Mouse (Mus musculus) stomach, embryonic 14.5 days (tissue): ENCODE measurements around the gene Fkbp11. TPM values are rescaled to one million over a fixed set of nuclear protein-coding genes. Genes with fewer than 3 reads are reported as not detected.

Experiments used
- ATAC-seq: fragments of 200-750 bp; cut with Nextera tagmentation; 2 replicates; pipeline ENCODE4 v1.8.0; 2017; ENCODE audit warnings: low read depth, moderate TSS enrichment; ENCODE audit not compliant: insufficient number of reproducible peaks, insufficient read depth, low FRiP score
- H3K27ac ChIP-seq: fragments of 300-500 bp; sonication (generic); 2 replicates; pipeline ENCODE4 v1.5.1; 2014; ENCODE audit warnings: mild to moderate bottlenecking, low read length, moderate library complexity, mixed read lengths
- H3K27me3 ChIP-seq: fragments of 300-500 bp; sonication (generic); 2 replicates; pipeline ENCODE4 v1.6.1; 2014; ENCODE audit warnings: low read length, control low read depth, mixed read lengths; ENCODE audit not compliant: control insufficient read depth, insufficient read depth
- H3K36me3 ChIP-seq: fragments of 300-500 bp; sonication (generic); 2 replicates; pipeline ENCODE4 v1.6.1; 2014; ENCODE audit warnings: mild to moderate bottlenecking, control low read depth, low read length, moderate library complexity, mixed read lengths; ENCODE audit not compliant: control insufficient read depth, insufficient read depth
- H3K4me1 ChIP-seq: fragments of 300-500 bp; sonication (generic); 2 replicates; pipeline ENCODE4 v1.6.1; 2014; ENCODE audit warnings: low read length, control low read depth, mixed read lengths; ENCODE audit not compliant: control insufficient read depth, insufficient read depth
- H3K4me2 ChIP-seq: fragments of 300-500 bp; sonication (generic); replicated peaks from 2 replicates; pipeline ENCODE4 v1.6.1; 2014; ENCODE audit warnings: low read depth, low read length, control low read depth
- H3K4me3 ChIP-seq: fragments of 300-500 bp; sonication (generic); 2 replicates; pipeline ENCODE4 v1.5.1; 2014; ENCODE audit warnings: low read depth, low read length, control low read depth
- H3K9ac ChIP-seq: fragments of 300-500 bp; sonication (generic); replicated peaks from 2 replicates; pipeline ENCODE4 v1.6.1; 2014; ENCODE audit warnings: low read depth, mild to moderate bottlenecking, control low read depth, low read length, moderate library complexity, mixed read lengths
- H3K9me3 ChIP-seq: fragments of 300-500 bp; sonication (generic); 2 replicates; pipeline ENCODE4 v1.6.1; 2016; ENCODE audit warnings: low read depth, low read length, control low read depth; ENCODE audit not compliant: control insufficient read depth
- WGBS: fragments of 180-500 bp; shearing (Covaris S2); extraction: QIAGEN DNeasy Blood & Tissue Kit; methylation state at CpG from one replicate; pipeline ENCODE4 v1.1.7; 2014; 5-methylcytosine and 5-hydroxymethylcytosine counted together
- polyA plus RNA-seq: library from polyadenylated mRNA; unstranded; fragments of >200 nt; fragmentation: Nextera tagmentation; extraction: Ambion mirVana; gene quantifications from 2 replicates; pipeline ENCODE4 v1.2.1, GENCODE M21; 2014

Gene Fkbp11
- polyA plus RNA-seq, 1 experiment from 2014 or later = 38.1 TPM

DNA sequence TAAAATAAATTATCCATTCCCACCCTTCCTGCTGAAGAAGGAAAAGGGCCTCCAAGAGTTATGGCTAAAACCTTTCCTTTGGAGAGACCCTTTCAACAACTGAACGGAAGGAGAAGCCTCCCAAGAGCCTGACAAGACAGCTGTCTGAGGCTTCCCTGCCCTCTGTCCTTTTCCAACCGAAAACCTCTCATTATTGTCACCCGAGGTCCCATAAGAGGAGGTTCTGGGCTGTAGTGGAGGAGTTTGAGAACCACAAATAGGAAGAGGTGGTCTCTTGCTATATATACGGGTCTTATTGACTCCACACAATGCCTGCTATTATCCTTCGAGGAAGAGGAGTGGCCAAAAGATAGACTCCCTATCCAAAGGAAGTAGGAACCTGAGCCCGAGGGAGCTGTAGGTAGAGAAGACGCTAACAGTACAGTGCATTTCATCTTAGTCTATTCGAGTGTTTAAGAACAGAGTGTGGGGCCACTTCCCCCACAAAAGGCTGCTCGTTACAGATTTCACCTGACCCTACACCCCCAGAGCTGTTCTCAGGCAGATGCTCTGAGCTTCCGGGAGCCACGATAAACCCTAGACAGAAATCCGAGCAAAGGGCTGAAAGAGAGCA lies 43.9 kb upstream of the Fkbp11 start:
- Histone ChIP-seq H3K4me1 (0 out of 2 replicates have a peak, but pooled peaks cover 11% of the 10 kb centered on the region), H3K4me3 (0 out of 2 replicates have a peak overlapping the region, but pooled peaks have one; percentile 22), H3K27ac (no peak overlapping the region), H3K4me2 (peak overlapping the region; percentile 58), H3K27me3 (peaks cover 39% of the 10 kb centered on the region), H3K9ac (no peak overlapping the region; the same call in 1 of the 2 replicates), H3K36me3 (no peaks in the 10 kb centered on the region), H3K9me3 (no peaks in the 10 kb centered on the region)
- no peak for ATAC-seq
- 9% methylated on average over 12 of the region's 12 CpGs for WGBS

DNA sequence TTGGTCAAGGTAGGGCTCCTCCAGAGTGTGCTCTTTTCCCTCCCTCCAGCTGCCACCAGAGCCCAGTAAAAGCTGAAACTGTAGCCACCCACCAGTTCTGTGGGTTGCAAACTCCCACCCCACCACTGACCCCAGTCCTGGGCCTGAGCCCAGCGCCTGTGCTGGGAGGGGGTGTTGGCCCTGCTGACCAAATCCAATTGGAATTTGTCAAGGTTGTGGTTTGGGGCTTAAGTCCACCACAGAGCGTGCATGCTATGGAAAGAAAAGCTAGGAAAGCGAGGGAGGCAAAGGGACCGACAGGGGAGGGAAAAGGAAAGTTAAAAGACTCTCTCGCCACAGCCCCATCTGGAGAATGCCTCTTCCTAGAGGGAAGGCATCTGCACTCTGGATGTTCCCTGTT lies 40.3 kb upstream of the Fkbp11 start:
- H3K27me3 ChIP-seq = peaks cover 16% of the 10 kb centered on the region
- ATAC-seq = no peak
- no peak overlapping the region for H3K9ac ChIP-seq
- no peaks in the 10 kb centered on the region for H3K9me3 ChIP-seq
- H3K4me1 ChIP-seq = no peaks in the 10 kb centered on the region
- H3K4me3 ChIP-seq = no peak overlapping the region
- H3K27ac ChIP-seq = no peak overlapping the region
- no peak overlapping the region for H3K4me2 ChIP-seq
- no peaks in the 10 kb centered on the region for H3K36me3 ChIP-seq
- WGBS = 33% methylated on average over 5 of the region's 5 CpGs

DNA sequence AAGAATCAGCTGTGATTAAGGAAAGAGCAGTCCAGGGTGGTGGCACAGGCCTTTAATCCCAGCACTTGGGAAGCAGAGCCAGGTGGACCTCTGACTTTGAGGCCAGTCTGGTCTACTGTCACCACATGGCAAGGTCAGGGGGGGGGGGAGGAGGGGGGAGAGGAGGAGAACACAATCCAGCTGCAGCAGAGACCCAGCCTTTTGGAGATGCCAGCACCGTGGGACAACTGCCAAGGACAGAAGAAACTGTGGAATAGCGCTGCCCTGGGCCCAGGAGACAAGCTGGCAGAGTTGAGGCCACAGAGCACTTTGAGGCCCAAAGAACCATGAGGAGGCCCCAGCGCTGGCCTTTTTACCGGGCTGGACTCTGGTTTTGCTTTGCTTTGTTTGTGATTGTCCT lies 37.9 kb upstream of the Fkbp11 start:
- peaks cover 5% of the 10 kb centered on the region; the same call in 1 of the 2 replicates for H3K4me1 ChIP-seq
- H3K36me3 ChIP-seq = no peaks in the 10 kb centered on the region
- H3K4me2 ChIP-seq = no peak overlapping the region
- 0 out of 2 replicates have a peak, but pooled peaks cover under 1% of the 10 kb centered on the region for H3K27me3 ChIP-seq
- H3K27ac ChIP-seq = no peak overlapping the region
- no peak for ATAC-seq
- no peaks in the 10 kb centered on the region for H3K9me3 ChIP-seq
- H3K9ac ChIP-seq = no peak overlapping the region
- 73% methylated on average over 4 of the region's 4 CpGs for WGBS
- no peak overlapping the region for H3K4me3 ChIP-seq

DNA sequence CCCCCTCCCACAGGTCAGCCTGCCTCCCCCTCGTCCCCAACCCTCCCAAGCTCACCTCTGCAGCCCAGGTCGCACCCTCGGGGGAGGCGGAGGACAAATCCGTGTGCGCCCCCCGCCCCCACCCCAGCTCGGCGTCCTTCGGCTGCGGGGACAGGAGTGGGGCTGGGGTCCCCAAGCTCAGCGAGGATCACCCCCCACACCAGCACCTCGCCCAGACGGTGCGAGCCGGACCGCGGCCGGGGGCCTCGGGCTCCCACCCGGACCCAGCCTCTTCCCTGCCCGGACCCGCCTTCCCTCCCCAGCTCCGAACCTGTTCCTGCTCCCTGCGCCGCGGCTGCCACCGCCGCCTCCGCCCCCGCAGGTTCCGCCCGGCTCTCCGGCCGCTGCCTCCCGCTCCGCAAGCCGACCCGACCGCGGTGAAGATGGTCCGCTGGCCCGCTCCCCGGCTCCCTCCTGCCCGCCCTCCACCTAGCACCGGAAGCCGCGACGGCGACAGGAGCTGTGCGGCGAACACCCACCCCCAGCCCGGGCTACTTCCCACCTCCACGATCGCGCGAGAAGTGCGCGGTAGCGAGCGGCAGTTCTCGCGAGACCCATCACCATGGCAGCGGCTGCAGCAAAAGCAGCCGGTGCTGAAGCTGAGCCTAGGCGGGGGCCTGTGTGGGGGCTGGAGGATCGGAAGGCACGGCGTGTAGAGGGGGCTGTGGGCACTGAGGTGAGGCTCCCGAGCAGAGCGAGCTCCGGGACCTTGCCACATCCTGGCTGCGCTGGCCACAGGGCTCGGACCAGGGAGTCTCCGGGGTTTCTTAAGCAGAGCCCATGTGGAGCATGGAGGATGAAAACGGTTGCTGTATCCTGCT lies 34.9 kb upstream of the Fkbp11 start, which contains the start of gene Arf3:
TSS of gene Arf3 (minus strand) at position 545 of the 860 bp plus-strand sequence.
- H3K27ac ChIP-seq = peak within 1 kb of the TSS; percentile 81
- no peaks in the 10 kb centered on the region for H3K9me3 ChIP-seq
- H3K36me3 ChIP-seq = peaks cover 5% of the 10 kb centered on the region; the same call in 1 of the 2 replicates
- peak within 1 kb of the TSS; percentile 71 for H3K4me2 ChIP-seq
- peak within 1 kb of the TSS; percentile 87 for H3K9ac ChIP-seq
- ATAC-seq = peak; percentile 93
- no peaks in the 10 kb centered on the region for H3K27me3 ChIP-seq
- H3K4me1 ChIP-seq = peaks cover 5% of the 10 kb centered on the region; the same call in 1 of the 2 replicates
- under 1% methylated on average over 71 of the region's 76 CpGs for WGBS
- peak within 1 kb of the TSS; percentile 90 for H3K4me3 ChIP-seq

DNA sequence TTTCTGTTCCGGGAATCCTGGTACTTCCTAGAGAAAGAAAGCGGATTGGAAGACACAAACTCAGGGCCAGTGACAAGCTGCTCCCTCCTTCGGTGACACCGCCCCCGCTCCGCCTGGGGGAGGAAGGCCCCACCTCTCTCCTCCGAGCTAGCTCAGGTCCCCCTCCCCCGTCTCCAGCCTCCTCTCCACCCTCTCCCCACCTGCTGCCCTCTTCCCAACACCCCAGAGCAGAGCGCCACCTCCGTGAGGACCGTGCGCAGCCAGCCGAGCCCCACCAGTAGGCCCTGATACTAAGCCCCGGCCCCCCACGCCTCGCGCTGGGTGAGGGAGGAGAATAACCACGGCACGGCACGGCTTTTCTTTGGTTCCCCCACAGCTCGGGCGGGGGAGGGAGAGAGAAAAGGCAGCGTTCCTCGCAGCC lies 34.2 kb upstream of the Fkbp11 start:
- Histone ChIP-seq H3K4me1 (peaks cover 5% of the 10 kb centered on the region; the same call in 1 of the 2 replicates), H3K36me3 (peaks cover 5% of the 10 kb centered on the region; the same call in 1 of the 2 replicates), H3K27ac (peak overlapping the region; percentile 81), H3K4me2 (peak overlapping the region; percentile 71), H3K27me3 (no peaks in the 10 kb centered on the region), H3K9ac (peak overlapping the region; percentile 87), H3K9me3 (no peaks in the 10 kb centered on the region), H3K4me3 (peak overlapping the region; percentile 90)
- ATAC-seq = peak; percentile 82
- WGBS = 2% methylated on average over 18 of the region's 24 CpGs

DNA sequence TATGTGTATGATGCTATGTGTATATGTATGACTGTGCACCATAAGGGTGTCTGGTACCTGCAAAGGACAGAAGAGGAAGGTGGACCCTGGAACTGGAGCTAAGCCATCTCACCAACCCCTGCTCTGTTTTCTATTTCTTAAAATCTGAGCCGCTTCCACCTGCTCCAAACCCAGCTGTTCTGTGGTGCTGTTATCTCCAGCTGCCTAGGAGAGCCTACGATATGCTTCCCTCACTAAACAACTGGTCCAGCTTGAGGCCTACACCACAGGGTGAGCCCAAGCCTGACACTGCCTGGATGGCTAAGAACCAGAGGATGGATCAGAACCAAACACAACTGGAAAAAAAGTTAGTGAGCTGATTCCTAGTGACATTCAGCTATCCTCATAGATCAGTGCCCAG lies 26.1 kb upstream of the Fkbp11 start:
- WGBS = 86% methylated on average over 2 of the region's 2 CpGs
- ATAC-seq = no peak
- no peak overlapping the region for H3K4me3 ChIP-seq

DNA sequence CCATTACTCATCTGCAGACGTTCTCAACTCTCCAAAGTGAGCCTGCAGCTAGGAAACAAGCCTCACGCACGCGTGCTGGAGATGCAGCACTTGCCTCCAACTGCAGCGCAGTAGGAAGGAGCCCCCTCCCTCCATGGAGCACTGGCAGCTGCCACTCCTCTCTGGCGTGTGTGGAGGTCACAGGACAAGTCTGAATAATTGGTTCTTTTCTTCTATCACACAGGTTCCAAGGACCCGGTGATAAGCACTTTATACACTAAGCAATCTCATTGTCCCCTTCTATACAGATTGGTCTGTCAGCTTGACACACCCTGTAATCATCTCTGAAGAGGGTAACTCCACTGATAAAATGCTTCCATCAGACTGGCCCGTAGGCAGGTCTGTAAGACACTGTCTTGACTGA lies 25.0 kb upstream of the Fkbp11 start:
- no peaks in the 10 kb centered on the region for H3K4me1 ChIP-seq
- WGBS = 69% methylated on average over 8 of the region's 8 CpGs
- no peak overlapping the region for H3K4me2 ChIP-seq
- H3K9me3 ChIP-seq = no peaks in the 10 kb centered on the region
- H3K27ac ChIP-seq = no peak overlapping the region
- H3K27me3 ChIP-seq = no peaks in the 10 kb centered on the region
- no peak overlapping the region for H3K4me3 ChIP-seq
- no peak for ATAC-seq
- no peak overlapping the region for H3K9ac ChIP-seq
- H3K36me3 ChIP-seq = 0 out of 2 replicates have a peak, but pooled peaks cover 3% of the 10 kb centered on the region

More for the DNA sequence above, 26.1 kb upstream of the Fkbp11 start:
- H3K36me3 ChIP-seq = peaks cover 3% of the 10 kb centered on the region; the same call in 1 of the 2 replicates
- H3K27ac ChIP-seq = no peak overlapping the region
- no peak overlapping the region for H3K4me2 ChIP-seq
- H3K9me3 ChIP-seq = no peaks in the 10 kb centered on the region
- H3K4me1 ChIP-seq = no peaks in the 10 kb centered on the region
- H3K27me3 ChIP-seq = no peaks in the 10 kb centered on the region
- H3K9ac ChIP-seq = no peak overlapping the region

DNA sequence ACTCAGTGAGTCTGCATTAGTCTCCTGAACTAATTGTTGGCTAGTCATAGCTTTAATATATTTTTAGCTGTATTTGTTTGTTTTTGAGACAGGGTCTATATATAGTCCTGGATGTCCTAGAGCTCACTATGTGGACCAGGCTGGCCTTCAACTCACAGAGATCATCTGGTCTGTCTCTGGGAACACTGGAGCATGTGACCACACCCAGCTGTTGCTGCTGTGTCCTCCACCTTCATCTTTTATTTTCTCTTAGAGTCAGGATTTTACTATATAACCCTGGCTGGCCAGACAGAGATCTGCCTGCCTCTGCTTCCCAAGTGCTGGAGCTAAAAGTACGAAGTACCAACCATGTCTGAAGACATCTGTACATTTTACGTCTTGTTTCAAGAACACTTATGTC lies 21.1 kb upstream of the Fkbp11 start:
- Histone ChIP-seq H3K9me3 (no peaks in the 10 kb centered on the region), H3K4me3 (no peak overlapping the region), H3K36me3 (0 out of 2 replicates have a peak, but pooled peaks cover 3% of the 10 kb centered on the region), H3K4me1 (peaks cover 6% of the 10 kb centered on the region; the same call in 1 of the 2 replicates), H3K9ac (no peak overlapping the region), H3K4me2 (no peak overlapping the region), H3K27ac (no peak overlapping the region), H3K27me3 (no peaks in the 10 kb centered on the region)
- ATAC-seq = no peak
- 95% methylated on average over 2 of the region's 2 CpGs for WGBS
